Mouse (Mus musculus) embryonic facial prominence, embryonic 11.5 days (tissue): Measurements from ENCODE around the gene Coro2b. TPM values are rescaled to one million over a fixed set of nuclear protein-coding genes. Genes with fewer than 3 reads are reported as not detected.
A peak's percentile ranks its signal among the peaks of the same experiment; 100 is the strongest.

ENCODE experiments used
- ATAC-seq: fragments of 200-750 bp; cut with Nextera tagmentation; replicated peaks from 2 replicates; pipeline ENCODE4 v1.8.0; 2017; ENCODE audit warnings: low read depth; ENCODE audit not compliant: insufficient number of reproducible peaks, low FRiP score, low TSS enrichment
- DNase-seq: peaks from one replicate; pipeline ENCODE4 v3.0.0-alpha.2; 2015; ENCODE audit warnings: low spot score
- H3K27ac ChIP-seq: fragments of 300-500 bp; sonication (generic); replicated peaks from 2 replicates; pipeline ENCODE4 v1.5.1; 2014; ENCODE audit warnings: mild to moderate bottlenecking, low read depth, low read length, control low read depth
- H3K27me3 ChIP-seq: fragments of 300-500 bp; sonication (generic); 2 replicates; pipeline ENCODE4 v1.6.1; 2014; ENCODE audit warnings: mild to moderate bottlenecking, low read length, moderate library complexity, mixed read lengths; ENCODE audit not compliant: control insufficient read depth, insufficient read depth
- H3K36me3 ChIP-seq: fragments of 300-500 bp; sonication (generic); replicated peaks from 2 replicates; pipeline ENCODE4 v1.6.1; 2014; ENCODE audit warnings: low read depth, mild to moderate bottlenecking, low read length, moderate library complexity, mixed read lengths; ENCODE audit not compliant: control insufficient read depth, insufficient read depth
- H3K4me1 ChIP-seq: fragments of 300-500 bp; sonication (generic); 2 replicates; pipeline ENCODE4 v1.6.1; 2014; ENCODE audit warnings: low read length, mixed read lengths; ENCODE audit not compliant: control insufficient read depth, insufficient read depth
- H3K4me2 ChIP-seq: fragments of 300-500 bp; sonication (generic); 2 replicates; pipeline ENCODE4 v1.6.1; 2014; ENCODE audit warnings: low read depth, mild to moderate bottlenecking, control low read depth, low read length, moderate library complexity
- H3K4me3 ChIP-seq: fragments of 300-500 bp; sonication (generic); 2 replicates; pipeline ENCODE4 v1.5.1; 2014; ENCODE audit warnings: low read depth, low read length, control low read depth
- H3K9ac ChIP-seq: fragments of 300-500 bp; sonication (generic); replicated peaks from 2 replicates; pipeline ENCODE4 v1.6.1; 2014; ENCODE audit warnings: mild to moderate bottlenecking, control low read depth, low read length
- H3K9me3 ChIP-seq: fragments of 300-500 bp; sonication (generic); replicated peaks from 2 replicates; pipeline ENCODE4 v1.6.1; 2016; ENCODE audit warnings: mild to moderate bottlenecking, low read length, inconsistent platforms, mixed read lengths; ENCODE audit not compliant: control insufficient read depth
- WGBS: fragments of 180-500 bp; shearing (Covaris S2); extraction: QIAGEN DNeasy Blood & Tissue Kit; methylation state at CpG from one replicate; pipeline ENCODE4 v1.1.7; 2014; 5-methylcytosine and 5-hydroxymethylcytosine counted together
- polyA plus RNA-seq: library from polyadenylated mRNA; unstranded; fragments of >200 nt; fragmentation: Nextera tagmentation; extraction: Ambion mirVana; gene quantifications from 2 replicates; pipeline ENCODE4 v1.2.1, GENCODE M21; 2014

Coro2b gene
- polyA plus RNA-seq, 1 experiment from 2014 or later: 6.5 TPM

- peaks cover 10% of the 10 kb centered on the region for H3K4me1 ChIP-seq
- H3K27me3 ChIP-seq: no peaks in the 10 kb centered on the region; the same call in 1 of the 2 replicates
- no peaks in the 10 kb centered on the region for H3K36me3 ChIP-seq
- H3K27ac ChIP-seq: no peak overlapping the region
- no peak overlapping the region for H3K9ac ChIP-seq
- H3K9me3 ChIP-seq: no peaks in the 10 kb centered on the region
- no peak for ATAC-seq
- H3K4me2 ChIP-seq: no peak overlapping the region
- DNase-seq: no peak
- 79% methylated on average over 10 of the region's 10 CpGs for WGBS
- no peak overlapping the region for H3K4me3 ChIP-seq
Measured at GRCm38 (mm10) chr9:62519334-62519733, 17.5 kb downstream of the Coro2b start.

DNA sequence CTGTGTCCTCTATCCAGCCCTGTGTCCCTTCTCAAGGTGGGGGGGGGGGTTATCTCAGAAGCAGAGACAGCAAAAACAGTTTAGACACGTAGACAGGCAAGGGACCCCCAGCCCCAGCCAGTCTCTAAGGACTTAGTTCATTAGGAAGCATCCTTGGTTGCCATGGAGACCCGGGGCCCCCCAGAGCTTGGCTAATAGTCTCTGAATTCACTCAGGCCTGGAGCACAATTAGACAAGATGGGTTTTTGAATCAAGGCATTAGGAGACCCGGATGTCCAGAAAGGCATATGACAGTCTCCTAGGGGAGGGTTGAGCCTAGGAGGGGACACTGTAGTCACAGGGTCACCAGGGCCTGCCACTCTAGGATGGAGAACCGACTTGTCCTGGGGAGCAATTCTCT lies 18.3 kb downstream of the Coro2b start:
- 44% methylated on average over 4 of the region's 4 CpGs for WGBS
- H3K4me1 ChIP-seq: peaks cover 10% of the 10 kb centered on the region
- H3K36me3 ChIP-seq: no peaks in the 10 kb centered on the region
- no peak overlapping the region for H3K9ac ChIP-seq
- no peaks in the 10 kb centered on the region; the same call in 1 of the 2 replicates for H3K27me3 ChIP-seq
- H3K4me2 ChIP-seq: no peak overlapping the region
- ATAC-seq (no peak), DNase-seq (peak; percentile 34)
- H3K27ac ChIP-seq: no peak overlapping the region
- H3K4me3 ChIP-seq: no peak overlapping the region
- H3K9me3 ChIP-seq: no peaks in the 10 kb centered on the region

DNA sequence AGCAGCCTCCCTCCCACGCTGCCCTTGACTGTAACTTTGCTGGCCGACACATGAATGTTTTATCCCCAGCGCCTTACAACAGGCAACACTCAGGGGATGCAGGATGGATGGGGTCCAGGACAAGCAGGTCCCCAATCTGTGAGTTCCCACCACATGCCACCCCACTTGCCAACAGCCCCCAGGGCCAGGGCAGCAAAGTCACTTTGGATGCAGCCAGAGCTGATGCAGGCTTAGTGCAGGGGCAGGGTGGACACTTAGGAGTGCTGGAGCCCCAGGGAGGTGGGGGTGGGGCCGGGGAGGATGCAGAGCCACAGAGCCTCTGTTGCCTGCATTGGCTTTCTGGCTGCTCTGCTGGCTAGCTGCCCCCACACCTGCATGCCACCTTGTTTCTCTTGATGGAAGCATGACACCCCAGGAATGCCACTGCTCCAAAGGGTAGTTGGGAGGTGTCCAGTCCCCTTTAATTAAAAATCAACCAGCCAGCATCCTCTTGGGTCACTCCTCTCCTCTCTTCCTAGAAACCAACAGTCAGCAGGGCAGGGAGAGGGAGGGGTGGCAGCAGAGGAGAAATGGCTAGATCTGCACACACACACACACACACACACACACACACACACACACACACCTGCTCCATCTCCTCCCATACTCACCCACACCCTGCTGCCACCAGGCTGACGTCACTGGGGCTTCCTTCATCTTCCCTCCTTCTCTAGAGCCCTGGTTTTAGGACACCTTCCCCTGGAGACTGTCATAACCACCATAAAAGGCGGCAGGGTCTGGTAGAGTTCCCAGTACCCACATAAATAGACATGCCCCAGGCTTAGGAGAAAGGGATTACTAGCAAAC lies 19.5 kb downstream of the Coro2b start:
- Histone ChIP-seq H3K4me2 (no peak overlapping the region), H3K27me3 (no peaks in the 10 kb centered on the region; the same call in 1 of the 2 replicates), H3K9ac (no peak overlapping the region), H3K27ac (no peak overlapping the region), H3K36me3 (no peaks in the 10 kb centered on the region), H3K4me3 (no peak overlapping the region), H3K9me3 (no peaks in the 10 kb centered on the region), H3K4me1 (peaks cover 7% of the 10 kb centered on the region)
- DNase-seq (no peak), ATAC-seq (no peak)
- WGBS: 70% methylated on average over 6 of the region's 6 CpGs

DNA sequence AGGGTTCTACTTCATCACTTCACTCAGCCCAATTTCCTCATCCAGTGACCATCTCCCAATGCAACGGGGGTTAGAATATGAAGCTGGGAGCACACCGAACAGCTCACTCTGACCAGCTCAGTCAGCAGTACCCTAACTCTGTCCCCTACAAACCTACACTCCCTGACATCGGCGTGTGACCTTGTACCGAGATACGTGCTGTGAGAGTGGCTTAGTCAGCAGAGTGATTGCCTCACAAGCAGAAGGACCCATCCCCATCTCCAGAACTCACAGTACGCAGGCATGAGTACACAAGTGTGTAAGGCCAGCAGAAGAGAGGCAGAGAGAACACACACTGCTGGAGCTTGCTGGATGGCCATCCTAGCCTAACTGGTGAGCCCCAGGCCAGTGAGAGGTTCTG lies 21.7 kb downstream of the Coro2b start:
- no peak overlapping the region for H3K9ac ChIP-seq
- no peaks in the 10 kb centered on the region for H3K36me3 ChIP-seq
- ATAC-seq (no peak), DNase-seq (no peak)
- H3K9me3 ChIP-seq: no peaks in the 10 kb centered on the region
- H3K27me3 ChIP-seq: no peaks in the 10 kb centered on the region; the same call in 1 of the 2 replicates
- no peak overlapping the region for H3K4me2 ChIP-seq
- no peak overlapping the region for H3K4me3 ChIP-seq
- no peaks in the 10 kb centered on the region; the same call in 1 of the 2 replicates for H3K4me1 ChIP-seq
- WGBS: 94% methylated on average over 7 of the region's 7 CpGs
- H3K27ac ChIP-seq: no peak overlapping the region

DNA sequence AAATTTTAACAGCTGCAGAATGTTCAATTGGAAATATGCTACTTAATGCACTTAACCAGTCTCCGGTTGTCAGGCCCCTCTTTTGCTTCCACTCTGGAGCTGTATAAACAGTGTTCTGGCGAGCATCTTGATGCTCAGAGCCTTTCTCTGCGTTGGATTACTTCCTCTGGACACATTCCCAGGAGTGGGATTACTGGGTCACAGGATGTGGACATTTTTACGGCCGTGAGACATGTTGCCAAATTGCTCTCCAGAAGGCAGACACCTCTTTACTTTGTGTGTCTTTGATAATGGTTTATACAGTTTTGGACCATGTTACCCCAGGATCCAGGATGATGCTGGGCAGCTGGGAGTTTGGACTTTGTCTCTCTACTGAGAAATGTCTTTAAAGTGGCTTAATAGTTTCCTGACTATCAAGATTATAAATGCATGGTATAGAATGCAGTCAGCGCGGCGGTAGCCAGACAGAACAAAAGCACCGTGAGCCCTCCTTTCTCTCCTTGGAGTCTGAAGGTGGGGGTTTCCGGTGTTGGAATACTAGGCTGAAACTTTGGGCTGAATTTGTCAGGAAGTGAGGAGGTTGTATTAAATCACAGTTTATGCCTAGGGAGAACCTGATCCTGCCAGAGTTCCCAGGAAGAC lies 23.2 kb downstream of the Coro2b start:
- Histone ChIP-seq H3K27ac (no peak overlapping the region), H3K4me1 (no peaks in the 10 kb centered on the region), H3K4me2 (no peak overlapping the region), H3K36me3 (no peaks in the 10 kb centered on the region), H3K27me3 (no peaks in the 10 kb centered on the region; the same call in 1 of the 2 replicates), H3K9ac (no peak overlapping the region), H3K9me3 (no peaks in the 10 kb centered on the region), H3K4me3 (no peak overlapping the region)
- ATAC-seq: no peak
- WGBS: 73% methylated on average over 10 of the region's 10 CpGs
- DNase-seq: no peak

DNA sequence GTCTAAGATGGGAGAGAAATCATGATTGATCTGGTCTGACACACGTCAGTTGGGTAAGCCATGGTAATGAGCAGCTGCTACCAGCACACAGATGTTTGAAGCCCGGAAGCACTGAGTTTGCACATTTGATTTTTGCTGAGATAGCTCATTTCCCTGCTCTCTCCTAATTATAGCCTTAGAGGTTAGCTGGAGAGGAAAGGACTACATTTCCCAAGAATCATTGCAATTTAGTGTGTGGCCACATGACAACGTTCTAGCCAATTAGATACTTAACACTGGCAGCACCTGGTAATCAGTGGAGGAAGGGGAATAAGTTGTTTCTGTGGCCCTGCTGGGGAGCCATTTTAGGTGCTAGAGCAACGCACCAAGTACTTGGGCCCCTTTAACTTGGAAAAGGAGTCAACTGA lies 26.3 kb downstream of the Coro2b start:
- peak; percentile 69 for DNase-seq

DNA sequence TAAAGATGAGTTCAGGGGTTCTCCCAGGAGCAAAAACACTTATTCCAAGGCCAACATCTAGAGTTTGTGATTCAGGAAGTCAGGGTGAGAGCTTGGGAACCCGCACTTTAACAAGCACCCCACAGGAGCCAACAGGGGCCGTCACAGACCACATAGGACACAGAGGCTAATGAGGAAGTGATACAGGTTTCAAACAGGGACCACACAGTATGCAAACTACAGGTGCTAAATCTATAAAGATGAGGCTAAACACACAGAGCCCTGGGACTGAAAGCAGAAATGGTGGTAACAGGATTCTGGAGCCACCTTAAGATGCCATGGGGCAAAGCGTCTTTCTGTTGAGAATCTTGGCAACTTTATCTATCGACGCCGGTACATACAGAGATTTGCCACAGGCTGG lies 27.2 kb downstream of the Coro2b start:
- Histone ChIP-seq H3K4me3 (no peak overlapping the region), H3K4me1 (no peaks in the 10 kb centered on the region), H3K27me3 (no peaks in the 10 kb centered on the region), H3K36me3 (no peaks in the 10 kb centered on the region), H3K9me3 (no peaks in the 10 kb centered on the region), H3K4me2 (no peak overlapping the region), H3K9ac (no peak overlapping the region), H3K27ac (no peak overlapping the region)
- DNase-seq (no peak), ATAC-seq (no peak)
- 87% methylated on average over 6 of the region's 6 CpGs for whole genome bisulfite sequencing

More for the DNA sequence above, 26.3 kb downstream of the Coro2b start:
- no peak for ATAC-seq
- no peak overlapping the region for H3K9ac ChIP-seq
- WGBS: 55% methylated on average over 4 of the region's 4 CpGs
- H3K4me1 ChIP-seq: no peaks in the 10 kb centered on the region
- H3K4me3 ChIP-seq: no peak overlapping the region
- no peaks in the 10 kb centered on the region for H3K9me3 ChIP-seq
- no peak overlapping the region for H3K4me2 ChIP-seq
- no peak overlapping the region for H3K27ac ChIP-seq
- H3K27me3 ChIP-seq: no peaks in the 10 kb centered on the region
- H3K36me3 ChIP-seq: no peaks in the 10 kb centered on the region
